Mouse (Mus musculus): ENCODE measurements around the gene Tac2. TPM values are rescaled to one million over a fixed set of nuclear protein-coding genes. Genes with fewer than 3 reads are reported as not detected.
A peak's percentile ranks its signal among the peaks of the same experiment; 100 is the strongest.

The Tac2 gene
- total RNA-seq, 2 experiments from 2014 or later: 0.48 TPM; not detected in 1

DNA sequence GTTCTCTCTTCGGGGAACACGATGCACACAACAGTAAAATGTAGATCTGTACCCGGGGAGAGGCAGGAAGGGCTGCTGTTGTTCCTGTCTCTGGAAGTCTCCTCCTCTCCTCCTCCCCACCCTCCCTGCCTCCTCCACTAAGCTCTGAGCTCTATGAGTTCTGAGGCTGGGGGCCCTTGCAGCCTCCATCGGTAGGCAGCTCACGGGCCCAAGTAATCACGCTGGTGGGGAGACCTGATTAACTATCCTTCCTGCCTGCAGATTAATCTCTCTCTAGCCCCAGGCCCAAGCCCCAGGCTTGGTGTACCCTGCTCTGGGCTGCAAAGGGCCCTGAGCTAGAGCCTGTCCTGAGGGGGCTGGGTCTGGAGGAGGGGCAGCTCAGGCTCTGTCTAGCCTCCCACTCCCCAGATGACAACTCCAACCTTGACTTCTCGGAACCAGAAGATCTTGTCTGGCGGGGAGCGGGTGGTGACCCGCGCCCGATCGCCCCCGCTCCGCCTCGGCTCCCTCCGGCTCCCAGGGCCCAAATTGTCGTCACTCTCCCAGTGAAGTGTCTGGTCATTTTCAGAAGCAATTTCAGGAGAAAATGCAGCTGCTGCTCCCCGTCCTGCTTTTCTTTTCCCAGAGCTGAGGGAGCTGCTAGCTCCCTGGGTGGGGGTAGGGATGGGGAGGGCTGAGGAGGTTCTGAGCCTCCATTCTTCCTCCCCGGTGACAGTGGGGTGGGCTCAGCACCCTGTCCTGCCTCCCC lies 2.4 kb upstream of the Tac2 start:
- no peak for DNase-seq (ENCODE audit: low spot score in 2 of 2)

- DNase-seq (ENCODE audit: low spot score in 2 of 2): no peak
Measured at GRCm38 (mm10) chr10:127725136-127725535, 858 bp downstream of the Tac2 start.

- no peak for DNase-seq (ENCODE audit: low spot score in 2 of 2)
Measured at GRCm38 (mm10) chr10:127728437-127728836, 4.2 kb downstream of the Tac2 start.

GRCm38 (mm10) chr10:127730285-127730932 lies 6.1 kb downstream of the Tac2 start:
- DNase-seq (ENCODE audit: low spot score in 2 of 2): no peak

- no peak for DNase-seq (ENCODE audit: low spot score in 2 of 2)
Measured at GRCm38 (mm10) chr10:127730933-127731310, 6.6 kb downstream of the Tac2 start.

- no peak for DNase-seq (ENCODE audit: low spot score in 2 of 2)
Measured at GRCm38 (mm10) chr10:127731397-127731796, 7.1 kb downstream of the Tac2 start.

- no peak for DNase-seq (ENCODE audit: low spot score in 2 of 2)
Measured at GRCm38 (mm10) chr10:127734434-127734833, 10.2 kb downstream of the Tac2 start.

GRCm38 (mm10) chr10:127736266-127736665 lies 12.0 kb downstream of the Tac2 start:
- DNase-seq (ENCODE audit: low spot score in 2 of 2): no peak

GRCm38 (mm10) chr10:127736916-127737315 lies 12.6 kb downstream of the Tac2 start:
- DNase-seq (ENCODE audit: low spot score in 2 of 2): no peak

- no peak for DNase-seq (ENCODE audit: low spot score in 2 of 2)
Measured at GRCm38 (mm10) chr10:127737552-127737951, 13.3 kb downstream of the Tac2 start.

DNA sequence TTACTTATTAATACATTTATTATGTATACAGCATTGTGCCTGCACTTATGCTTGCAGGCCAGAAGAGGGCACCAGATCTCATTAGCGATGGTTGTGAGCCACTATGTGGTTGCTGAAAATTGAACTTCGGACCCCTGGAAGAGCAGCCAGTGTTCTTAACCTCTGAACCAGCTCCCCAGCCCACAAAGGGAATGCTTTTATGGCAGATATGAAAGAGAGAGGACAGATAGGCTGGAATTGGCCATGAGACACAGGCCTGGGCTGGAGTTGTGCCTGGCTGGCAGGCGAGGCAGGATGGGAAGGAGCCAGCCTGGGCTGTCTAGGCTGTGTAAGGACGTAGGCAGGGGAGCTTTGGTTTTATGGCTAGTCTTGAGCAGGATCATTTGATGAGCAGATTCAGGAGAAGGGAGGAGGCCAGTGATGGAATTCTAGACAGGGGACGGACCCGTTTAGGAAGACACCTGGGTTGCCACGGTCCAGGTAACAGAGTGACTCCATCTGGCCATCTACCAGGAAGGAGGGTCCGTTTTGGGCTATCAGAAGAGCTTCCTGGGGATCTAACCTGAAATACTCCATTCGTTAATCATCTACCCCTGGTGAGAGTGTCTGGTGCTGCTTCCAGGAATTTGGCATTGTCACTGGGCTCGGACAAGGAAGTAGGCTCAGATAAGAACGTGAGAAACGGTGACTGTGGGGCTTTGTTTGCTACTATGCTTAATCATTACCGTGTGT lies 14.0 kb downstream of the Tac2 start:
- no peak for DNase-seq (ENCODE audit: low spot score in 2 of 2)

- peak; percentile 69 to 80 for DNase-seq (ENCODE audit: low spot score in 2 of 2)
Measured at GRCm38 (mm10) chr10:127739083-127739660, 14.9 kb downstream of the Tac2 start, which contains the start of gene Zbtb39. Gene Zbtb39, plus strand, starts transcription at chr10:127739538.

DNA sequence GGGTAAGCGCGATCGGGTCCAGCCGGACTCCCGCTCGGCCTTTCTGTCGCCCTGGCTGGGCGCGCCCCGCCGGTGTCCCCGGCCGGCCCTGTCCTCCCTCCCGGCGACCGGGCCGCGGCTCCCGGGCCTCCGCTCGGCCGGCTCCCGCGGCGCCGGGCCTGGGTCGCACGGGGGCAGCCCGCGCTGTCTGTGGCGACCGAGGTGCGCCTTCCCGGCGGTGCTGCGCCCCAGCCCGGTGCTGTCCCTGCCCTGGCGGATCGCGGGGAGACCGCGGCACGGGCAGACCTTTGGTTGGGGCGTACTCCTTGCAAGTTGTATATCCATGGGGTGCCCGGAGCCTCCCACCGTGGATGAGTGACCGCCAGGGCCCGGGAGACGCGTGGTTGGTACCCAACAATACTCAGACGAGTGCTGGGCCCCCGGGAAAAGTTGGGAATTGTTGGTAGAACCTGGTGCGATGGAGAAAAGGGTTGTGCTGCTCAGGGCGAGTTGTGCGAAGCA lies 15.4 kb downstream of the Tac2 start:
- DNase-seq (ENCODE audit: low spot score in 2 of 2): peak in 1 of 2 experiments; percentile 28

DNA sequence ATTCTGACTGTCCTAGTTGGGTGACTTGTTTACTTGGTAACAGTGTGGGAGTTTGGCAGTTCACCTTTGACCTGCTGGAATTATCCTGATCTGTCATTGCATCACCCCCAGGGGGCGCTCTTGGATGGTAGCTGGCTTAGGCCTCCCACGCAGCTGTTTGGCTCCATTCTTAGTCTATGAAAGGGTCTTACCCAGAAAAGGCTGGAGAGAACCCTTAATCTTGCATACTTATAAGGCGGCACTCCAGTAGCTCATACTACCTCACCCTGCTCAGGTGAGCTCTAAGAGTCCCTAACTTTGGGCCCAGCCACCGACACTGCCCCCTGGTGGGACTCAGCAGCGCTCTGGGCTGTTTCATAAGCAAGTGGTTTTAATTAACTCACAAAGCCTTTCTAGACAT lies 20.4 kb downstream of the Tac2 start:
- DNase-seq (ENCODE audit: low spot score in 2 of 2): peak; percentile 33 to 41

DNA sequence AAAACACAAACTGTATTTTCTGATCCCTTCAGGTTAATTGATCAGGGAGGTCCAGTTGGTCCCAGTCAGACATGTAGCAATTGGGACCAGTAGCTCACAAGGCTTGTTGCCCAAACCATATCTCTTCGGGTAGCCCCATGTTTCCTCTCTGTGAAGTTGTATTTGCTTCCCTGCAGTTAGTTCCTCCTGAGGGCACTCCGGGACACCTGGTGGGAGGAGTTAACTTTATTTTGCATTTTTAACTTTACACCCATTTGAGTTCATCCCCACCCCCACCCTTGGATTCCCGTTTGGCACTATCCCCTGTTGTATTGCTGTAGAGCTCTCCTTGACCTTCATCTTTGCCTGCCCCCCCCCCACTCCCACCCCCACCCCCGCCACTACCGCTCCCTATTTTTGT lies 21.6 kb downstream of the Tac2 start:
- DNase-seq (ENCODE audit: low spot score in 2 of 2): no peak

- DNase-seq (ENCODE audit: low spot score in 2 of 2): no peak
Measured at GRCm38 (mm10) chr10:127747254-127747653, 23.0 kb downstream of the Tac2 start.

DNA sequence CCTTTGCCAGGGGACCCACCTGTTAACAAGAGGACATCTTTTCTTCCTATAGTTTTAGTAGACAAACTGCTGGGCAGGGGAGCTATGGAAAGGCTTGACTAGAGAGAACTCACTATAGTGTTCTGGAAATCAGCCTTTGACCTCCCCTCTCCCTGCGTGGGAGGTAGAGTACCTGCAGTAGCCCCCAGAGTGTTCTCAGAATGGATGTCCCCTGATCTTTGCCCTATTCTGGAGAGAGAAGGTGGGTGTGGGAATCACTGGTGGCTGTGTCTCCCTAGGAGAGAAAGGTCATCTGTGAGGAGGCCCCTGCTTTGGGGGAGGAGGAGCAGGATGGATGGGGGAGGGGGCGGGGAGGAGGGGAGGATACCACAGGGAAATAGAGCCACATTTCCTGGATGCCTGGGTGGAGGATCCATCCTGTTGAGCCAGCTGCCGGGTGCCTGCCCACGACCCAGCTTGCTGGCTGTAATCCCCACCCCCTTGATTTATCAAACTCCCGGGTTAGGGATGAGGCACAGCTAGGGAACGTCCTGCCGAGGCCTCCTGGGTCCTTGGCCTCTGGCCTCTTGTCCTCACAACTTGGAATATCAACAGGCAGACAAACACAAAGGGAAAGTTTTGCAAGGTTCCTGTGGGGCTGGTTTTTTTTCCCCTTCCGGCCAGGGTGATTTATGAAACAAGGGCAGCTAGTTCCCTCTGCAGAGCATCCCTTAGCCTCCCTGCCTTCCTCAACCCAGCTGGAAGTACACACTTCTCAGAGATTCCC lies 24.8 kb downstream of the Tac2 start:
- DNase-seq (ENCODE audit: low spot score in 2 of 2): peak in 1 of 2 experiments; percentile 33

DNA sequence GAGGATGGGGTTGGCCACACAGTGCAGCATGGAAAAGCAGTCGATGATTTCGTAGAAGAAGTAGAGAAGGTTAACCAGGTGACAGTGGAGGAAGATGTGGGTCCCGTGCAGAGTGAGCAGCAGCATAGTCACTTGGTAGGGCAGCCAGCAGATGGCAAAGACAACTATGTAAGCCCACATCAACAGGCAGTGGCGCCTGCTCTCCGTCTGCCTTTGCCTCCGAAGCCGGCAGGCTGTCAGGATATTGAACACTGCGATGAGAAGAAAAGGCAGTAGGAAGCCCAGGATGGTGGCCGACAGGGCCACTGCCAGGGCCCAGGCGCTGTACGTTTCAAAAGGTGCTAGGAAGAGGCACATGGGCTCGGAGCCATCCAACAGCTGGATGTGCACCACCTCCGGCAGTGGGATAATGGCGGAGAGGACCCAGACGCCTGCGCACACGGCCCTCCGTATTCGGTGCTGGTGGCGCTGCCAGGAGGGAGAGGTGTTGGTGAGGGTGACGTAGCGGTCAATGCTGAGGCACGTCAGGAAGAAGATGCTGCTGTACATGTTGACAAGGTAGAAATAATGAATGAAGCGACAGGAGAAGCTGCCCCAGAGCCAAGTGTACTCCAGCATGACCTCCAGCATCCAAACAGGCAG lies 26.0 kb downstream of the Tac2 start:
- no peak for DNase-seq (ENCODE audit: low spot score in 2 of 2)

GRCm38 (mm10) chr10:127751548-127751947 lies 27.3 kb downstream of the Tac2 start, which contains the start of gene Gpr182:
Gene Gpr182, minus strand, starts transcription at chr10:127751732.
- DNase-seq (ENCODE audit: low spot score in 2 of 2): no peak

DNA sequence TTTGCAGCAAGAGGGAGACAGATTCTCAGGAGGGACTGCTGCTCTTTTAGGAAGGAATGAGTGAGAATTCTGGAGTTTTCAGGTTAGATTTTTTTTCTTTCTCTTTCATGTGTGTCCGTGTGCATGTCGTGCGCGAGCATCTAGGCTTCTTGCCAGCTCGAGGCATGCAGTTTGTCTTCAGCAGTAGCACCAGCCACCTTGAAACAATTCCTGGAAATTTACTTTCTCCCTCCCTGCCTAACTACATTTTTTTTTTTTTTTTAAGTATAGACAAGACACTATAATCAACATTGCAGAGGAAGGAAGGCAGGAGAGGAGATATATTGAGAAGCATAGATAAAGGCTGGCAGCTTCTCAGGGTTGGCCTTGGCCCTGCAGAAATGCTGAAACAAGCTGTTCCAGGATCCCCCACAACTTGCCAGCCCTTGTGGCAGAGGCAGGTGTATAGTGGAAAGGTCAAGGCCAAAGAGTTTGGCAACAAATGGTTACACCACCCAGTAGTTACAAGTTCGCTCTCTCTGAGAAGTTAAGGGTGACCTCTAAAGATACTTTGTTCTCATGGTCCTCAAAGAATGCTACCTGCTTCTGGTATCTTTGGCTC lies 30.4 kb downstream of the Tac2 start:
- no peak for DNase-seq (ENCODE audit: low spot score in 2 of 2)

Measured in adrenal gland, postnatal 4 days (tissue).